Mouse (Mus musculus) cerebellum, adult 18-20 months (tissue): Measurements from ENCODE around the gene Otos.

ENCODE experiments used
- DNase-seq, 2 experiments: peaks; one replicate each; pipeline ENCODE4 v3.0.0; 2021

Gene Otos

GRCm38 (mm10) chr1:92648673-92649072, at the start of gene Otos:
Gene Otos (minus strand): TSS chr1:92648841.
- peak; percentile 73 to 83 for DNase-seq

- peak; percentile 76 to 84 for DNase-seq
These were observed 48.2 kb upstream of the Otos start for GRCm38 (mm10) chr1:92696848-92697247.

GRCm38 (mm10) chr1:92695751-92696150, 47.1 kb upstream of the Otos start:
- no peak for DNase-seq

GRCm38 (mm10) chr1:92691166-92691844, 42.7 kb upstream of the Otos start:
- DNase-seq = no peak

- DNase-seq = no peak
These were observed 38.4 kb upstream of the Otos start for GRCm38 (mm10) chr1:92686994-92687393.

DNA sequence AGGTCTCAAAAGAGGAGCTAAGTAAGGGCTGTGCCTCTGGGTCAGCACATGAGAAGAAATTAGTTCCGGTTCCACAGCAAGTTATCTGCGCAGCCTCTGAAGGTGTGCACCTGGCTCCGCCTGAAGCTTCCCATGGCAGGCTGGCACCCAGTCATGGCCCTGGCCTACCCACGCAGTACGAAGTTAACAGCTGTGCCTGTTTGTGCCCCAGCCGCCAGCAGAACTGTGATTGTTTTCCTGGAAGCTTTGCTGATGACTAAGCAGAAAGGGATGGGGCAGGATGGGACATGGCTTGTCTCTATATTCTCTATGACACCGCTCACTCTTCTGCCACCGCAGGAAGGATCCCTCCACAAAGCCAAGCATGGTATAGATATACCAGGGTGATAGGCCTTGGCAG, 34.5 kb upstream of the Otos start:
- no peak for DNase-seq

- no peak for DNase-seq
These were observed 32.3 kb upstream of the Otos start for GRCm38 (mm10) chr1:92680668-92681603.

GRCm38 (mm10) chr1:92678757-92679156, 30.1 kb upstream of the Otos start:
- no peak for DNase-seq

GRCm38 (mm10) chr1:92676676-92676975, 28.0 kb upstream of the Otos start:
- DNase-seq = no peak

DNA sequence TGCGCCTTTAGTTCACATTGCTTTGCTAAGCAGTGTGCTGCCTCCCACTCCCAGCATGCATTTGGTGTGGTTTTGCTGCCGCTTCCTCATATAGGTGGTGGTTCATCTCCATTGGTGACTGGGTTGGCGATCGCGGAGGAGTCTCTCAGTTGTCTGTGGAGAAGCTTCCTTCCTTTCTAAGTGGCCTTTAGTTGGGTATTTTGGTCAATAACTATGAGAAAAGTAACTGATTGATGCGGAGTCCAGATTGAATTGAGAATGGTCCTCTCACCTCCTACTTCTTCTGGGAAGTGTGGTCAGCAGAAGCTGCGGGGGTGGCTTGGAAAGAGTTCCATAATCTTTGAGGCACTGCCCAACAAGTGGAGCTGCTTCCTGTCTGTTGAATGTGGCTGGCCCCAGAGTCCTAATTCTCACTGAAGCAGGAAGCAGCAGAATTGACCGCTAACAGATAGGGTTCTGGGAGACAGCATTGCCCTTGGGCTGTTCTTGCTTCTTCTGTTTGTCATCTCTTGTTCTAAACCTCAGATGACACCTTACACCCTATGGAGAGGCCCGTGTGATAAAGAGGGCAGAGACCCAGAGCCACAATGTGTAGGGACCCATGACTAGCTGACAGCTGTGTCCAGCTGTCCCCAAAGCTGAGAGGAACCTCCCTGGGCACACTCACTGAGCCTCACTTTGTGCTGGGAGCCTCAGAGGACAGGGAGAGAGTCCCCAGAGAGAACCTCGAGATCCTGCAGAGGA, 27.5 kb upstream of the Otos start:
- no peak for DNase-seq

DNA sequence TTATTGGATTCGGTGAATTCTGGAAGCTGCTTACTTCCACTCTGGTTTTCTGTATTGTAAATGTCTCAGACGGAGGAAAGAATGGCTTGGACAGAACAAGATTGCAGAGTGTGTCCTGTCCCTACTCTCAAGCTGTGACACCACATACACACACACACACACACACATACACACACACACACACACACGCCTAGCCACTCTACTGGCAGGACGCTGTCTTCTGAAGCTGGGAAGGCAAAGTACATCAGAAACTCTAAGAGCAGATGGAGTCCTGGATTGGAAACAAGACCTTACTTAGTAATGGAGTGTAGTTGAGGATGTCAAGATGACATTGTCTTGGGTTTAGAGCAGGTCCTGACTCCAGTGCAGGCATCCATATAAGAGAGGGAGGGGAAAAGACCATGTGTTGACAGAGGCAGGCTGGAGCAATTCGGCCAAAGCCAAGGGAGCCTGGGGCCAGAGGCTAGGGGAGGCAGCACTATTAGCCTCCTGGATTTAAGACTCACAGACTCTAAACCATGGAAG, 24.7 kb upstream of the Otos start:
- no peak for DNase-seq

DNA sequence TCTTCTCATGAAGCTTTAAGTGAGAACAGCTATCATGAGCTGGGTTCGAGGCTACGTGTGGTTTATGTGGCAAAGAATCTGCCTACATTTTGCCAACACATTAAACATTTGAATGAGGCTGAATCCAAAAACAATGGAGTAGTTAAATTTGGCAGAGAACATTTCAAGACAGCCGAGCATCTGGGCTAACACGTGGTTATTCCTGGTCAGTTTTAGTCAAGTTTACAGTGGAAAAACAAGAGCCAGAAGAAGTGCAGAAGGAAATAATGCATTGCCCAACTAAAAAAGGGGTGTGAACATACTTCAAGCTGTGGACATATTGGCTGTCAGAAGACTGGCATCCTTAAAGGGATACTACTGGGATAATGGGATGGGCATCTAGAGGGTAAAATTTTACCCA, 22.7 kb upstream of the Otos start:
- DNase-seq = no peak

- no peak for DNase-seq
These were observed 20.8 kb upstream of the Otos start for GRCm38 (mm10) chr1:92669430-92669829.

GRCm38 (mm10) chr1:92667106-92667505, 18.5 kb upstream of the Otos start:
- peak; percentile 17 to 46 for DNase-seq

DNA sequence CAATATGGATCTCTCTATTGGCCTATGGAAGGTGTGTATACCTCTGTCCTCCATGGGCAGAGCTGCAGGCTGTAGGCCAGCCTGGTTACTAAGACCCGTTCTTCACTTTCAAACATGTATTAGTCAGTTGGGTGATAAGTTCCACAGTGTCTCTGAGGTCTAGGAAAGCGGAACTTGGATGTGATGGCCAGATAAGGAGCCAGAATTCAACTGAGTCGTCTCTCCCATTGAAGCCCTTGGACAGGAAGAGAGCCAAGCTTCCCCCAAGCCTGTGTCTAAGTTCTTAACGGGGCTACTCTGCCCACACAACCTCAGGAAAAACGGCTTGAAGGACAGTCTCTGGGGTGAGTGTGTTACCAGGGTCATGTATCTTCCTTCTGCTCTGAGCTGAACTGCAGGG, 10.8 kb upstream of the Otos start:
- DNase-seq = no peak

DNA sequence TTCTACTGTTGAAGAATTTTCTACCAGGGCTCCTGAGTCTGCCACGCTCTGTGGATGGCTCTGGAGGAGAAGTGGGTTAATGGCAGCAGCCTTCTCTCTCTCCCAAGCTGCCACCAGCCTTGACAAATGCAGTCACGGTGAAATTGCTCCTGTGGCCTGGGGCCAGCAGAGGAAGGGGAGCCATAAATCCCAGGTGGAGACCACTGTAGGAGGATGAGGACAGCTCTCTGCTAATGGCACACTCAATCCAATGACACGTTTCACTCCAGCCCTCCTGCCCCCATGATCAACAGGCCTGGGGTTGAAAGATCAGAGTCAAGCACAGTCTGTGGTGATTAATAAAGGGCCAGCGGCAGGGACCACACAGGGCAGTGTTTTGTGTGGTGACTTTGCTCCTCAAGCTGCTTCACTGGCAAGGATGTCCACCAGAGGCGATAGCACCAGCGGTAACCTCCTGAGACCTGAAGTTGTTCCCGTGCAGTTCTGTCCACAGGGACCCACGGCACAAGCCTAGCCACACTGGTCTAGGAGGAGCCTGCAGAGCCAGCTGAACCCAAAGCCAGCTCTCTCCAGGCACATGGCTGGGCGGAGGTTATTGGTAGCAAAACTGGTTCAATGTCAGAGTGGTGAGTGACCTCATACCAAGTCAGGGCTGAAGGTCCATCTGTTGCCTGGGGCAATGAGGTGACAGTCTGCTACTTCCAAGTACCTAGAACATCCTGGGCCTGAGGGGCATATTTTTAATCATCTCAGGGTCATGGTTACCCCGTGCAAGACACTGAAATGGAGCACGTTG, 8.6 kb upstream of the Otos start:
- DNase-seq = no peak

- DNase-seq = no peak
These were observed 6.0 kb upstream of the Otos start for GRCm38 (mm10) chr1:92654676-92655075.

DNA sequence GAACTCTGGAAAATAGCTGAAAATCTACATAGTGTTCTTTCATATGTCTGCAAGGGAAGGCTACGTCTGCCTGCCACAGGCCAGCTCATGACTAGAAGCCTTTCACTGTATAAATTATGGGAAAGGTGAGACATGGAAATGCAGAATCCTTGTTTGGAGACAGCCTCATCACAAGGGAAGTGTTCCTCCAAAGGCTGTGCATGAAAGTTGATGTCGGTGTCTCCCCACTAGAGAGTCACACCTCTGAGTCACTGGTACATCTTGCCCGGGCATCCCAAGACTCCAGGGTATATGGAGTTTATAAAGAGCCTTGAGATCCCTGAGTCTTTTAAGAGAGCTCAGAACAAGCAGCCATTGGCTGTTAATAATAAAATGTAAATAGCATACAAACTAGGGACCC, 4.5 kb upstream of the Otos start:
- no peak for DNase-seq

DNA sequence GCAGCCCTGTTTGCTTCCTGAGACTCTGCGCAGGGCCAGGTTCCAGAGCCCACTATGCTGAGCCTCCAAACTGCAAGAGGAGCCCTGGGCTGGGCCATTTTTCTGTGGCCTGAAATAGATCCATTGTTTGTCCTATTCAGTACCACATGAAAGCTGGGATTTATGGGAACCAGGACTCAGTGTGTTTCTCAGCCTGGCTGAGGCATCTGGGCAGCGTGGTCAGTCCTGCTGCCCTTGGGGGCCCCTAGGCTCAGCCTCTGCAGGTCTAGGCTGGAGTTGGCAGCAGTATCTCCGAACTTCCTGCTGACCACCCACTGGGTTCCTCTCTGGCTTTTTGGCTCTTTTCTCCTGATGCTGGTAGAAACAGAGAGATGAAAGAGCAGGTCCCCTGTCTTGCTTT, 2.8 kb upstream of the Otos start:
- no peak for DNase-seq

- DNase-seq = peak in 1 of 2 experiments; percentile 22
These were observed 444 bp downstream of the Otos start for GRCm38 (mm10) chr1:92648197-92648596.

DNA sequence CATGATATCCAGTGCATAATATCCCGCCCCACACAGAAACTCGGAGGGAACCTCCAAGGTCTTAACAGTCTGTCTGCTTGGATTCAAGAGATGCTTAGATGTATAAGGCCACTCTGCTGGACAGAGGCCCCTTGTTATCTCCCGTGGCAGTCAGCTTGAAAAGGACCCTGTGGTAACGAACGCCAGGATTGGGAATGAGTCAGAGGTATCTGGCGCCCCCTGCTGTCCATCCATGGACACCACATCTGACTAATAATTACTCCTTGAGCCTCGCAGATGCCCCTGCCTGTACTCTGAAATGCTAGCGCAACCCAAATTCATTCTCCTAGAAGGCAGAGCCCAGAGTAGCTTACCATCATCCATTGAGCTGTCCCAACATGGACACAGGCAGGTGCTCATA, 889 bp downstream of the Otos start:
- peak; percentile 65 to 85 for DNase-seq

DNA sequence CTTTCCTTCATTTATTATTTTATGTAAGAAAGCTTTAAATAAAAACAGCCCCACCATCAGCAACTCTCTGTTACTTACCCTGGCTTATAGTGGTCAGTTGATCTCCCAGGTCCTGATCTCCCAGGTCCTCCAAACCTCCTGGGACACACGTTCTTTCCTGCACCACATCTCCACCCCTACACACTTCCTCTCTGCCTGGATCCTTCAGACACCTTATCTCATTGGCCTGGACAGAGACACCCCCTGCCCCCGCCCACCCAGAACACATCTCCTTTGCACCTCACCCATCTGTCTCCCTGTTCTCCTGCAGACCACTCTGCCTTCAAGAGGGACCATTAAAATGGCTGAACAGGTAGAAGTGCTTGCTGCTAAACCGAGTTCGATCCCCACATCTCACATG, 1.6 kb downstream of the Otos start:
- no peak for DNase-seq

DNA sequence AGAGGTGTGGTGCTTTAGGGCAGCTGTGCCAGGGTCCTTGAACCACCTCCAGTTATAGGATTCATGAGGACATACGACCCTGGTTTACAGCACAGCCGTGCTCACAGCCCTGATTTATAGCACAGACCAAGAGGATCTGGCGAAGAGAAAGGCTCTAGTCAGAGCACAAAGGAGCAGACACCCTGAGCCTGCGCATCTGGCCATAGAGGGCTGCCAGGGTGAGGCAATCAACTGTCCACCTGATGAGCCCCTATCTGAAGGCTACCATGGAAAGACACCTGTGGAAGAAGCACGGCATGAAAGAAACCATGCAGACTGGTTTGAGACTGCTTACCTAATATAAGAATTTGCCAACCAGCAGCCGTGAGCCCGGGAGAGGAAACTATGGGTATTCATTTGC, 2.0 kb downstream of the Otos start:
- no peak for DNase-seq
